Mouse (Mus musculus): ENCODE measurements at regions not wholly inside any gene's neighbourhood (a gene's known extent, or its start where the extent isn't known, plus 50 kb on each side); places are given as distances from the start of the nearest gene placed in this dataset.

DNA sequence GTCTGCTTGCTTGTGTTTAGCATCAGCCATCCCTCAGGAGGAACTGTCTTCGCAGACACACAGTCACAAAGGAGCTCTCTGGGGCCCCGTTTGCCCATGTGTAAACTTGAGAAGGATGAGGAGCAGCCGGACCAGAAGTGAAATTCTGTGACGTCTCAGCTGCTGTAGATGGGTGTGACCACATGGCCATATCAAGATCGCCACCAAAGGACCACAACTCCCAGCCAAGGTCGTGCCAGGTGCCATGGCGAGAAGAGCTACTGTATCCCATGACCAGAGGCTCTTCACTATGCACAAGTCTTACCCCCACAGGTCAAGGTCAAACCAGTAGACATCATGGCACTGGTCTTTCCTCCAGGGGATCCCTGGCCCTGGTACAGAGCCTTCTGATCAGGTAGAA lies 64.9 kb upstream of the Gpc1 start:
- TF ChIP-seq NANOG (IDR thresholded peaks at IDR 0.05; ENCODE audit: borderline replicate concordance, low read length): no peak
- no peak for TF ChIP-seq POU5F1 (IDR thresholded peaks at IDR 0.05; ENCODE audit: borderline replicate concordance, low read length)
- TF ChIP-seq CTCF (conservative IDR thresholded peaks at IDR 0.05; ENCODE audit: low read length): no peak
- Histone ChIP-seq H3K4me3 (replicated peaks; ENCODE audit: low read length) (no peak overlapping the region), H3K36me3 (ENCODE audit: insufficient read depth, low read length) (no peaks in the 10 kb centered on the region), H3K4me1 (replicated peaks; ENCODE audit: low read depth, low read length) (no peaks in the 10 kb centered on the region), H3K27me3 (ENCODE audit: insufficient read depth, low read length) (no peaks in the 10 kb centered on the region), H3K9me3 (ENCODE audit: low read length) (no peaks in the 10 kb centered on the region)

DNA sequence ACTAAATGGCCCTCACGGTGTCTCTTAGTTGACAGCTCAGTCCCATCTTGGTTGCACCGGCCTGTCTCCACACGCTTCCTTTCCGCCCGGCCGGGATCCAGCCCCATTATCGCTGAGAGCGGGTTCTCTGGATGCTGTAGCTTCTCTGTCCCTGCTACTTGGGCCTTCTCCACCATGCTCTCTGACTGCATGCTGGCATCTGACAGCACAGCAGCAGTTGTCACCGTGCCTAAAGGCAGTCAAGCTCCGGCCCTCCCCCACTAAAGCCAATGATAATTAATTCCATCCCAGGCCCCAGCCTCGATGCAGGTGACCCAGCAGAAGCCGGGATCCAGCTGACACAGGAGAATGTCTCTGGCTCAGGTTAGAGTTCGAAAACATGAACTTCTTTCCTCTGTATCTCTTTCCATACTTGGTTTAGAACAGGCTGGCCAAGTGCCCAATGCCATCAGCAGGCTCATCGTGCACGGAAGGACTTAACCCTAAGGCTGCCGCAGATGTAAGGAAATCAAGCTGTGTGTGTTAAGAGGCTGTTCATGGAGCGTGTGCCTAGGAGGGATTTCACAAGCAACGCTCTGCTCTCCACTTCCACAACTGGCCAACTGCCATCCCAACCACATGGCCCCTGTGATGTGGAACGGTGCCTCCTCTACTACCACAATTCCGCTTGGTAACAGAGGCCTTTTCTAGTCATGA lies 76.5 kb upstream of the Gpc1 start:
- Histone ChIP-seq H3K9me3 (ENCODE audit: low read length) (no peaks in the 10 kb centered on the region), H3K27me3 (ENCODE audit: insufficient read depth, low read length) (peaks cover 3% of the 10 kb centered on the region), H3K4me1 (replicated peaks; ENCODE audit: low read depth, low read length) (peaks cover 9% of the 10 kb centered on the region), H3K4me3 (replicated peaks; ENCODE audit: low read length) (no peak overlapping the region), H3K36me3 (ENCODE audit: insufficient read depth, low read length) (no peaks in the 10 kb centered on the region)
- no peak for TF ChIP-seq CTCF (conservative IDR thresholded peaks at IDR 0.05; ENCODE audit: low read length)
- TF ChIP-seq POU5F1 (IDR thresholded peaks at IDR 0.05; ENCODE audit: borderline replicate concordance, low read length): no peak
- no peak for TF ChIP-seq NANOG (IDR thresholded peaks at IDR 0.05; ENCODE audit: borderline replicate concordance, low read length)

DNA sequence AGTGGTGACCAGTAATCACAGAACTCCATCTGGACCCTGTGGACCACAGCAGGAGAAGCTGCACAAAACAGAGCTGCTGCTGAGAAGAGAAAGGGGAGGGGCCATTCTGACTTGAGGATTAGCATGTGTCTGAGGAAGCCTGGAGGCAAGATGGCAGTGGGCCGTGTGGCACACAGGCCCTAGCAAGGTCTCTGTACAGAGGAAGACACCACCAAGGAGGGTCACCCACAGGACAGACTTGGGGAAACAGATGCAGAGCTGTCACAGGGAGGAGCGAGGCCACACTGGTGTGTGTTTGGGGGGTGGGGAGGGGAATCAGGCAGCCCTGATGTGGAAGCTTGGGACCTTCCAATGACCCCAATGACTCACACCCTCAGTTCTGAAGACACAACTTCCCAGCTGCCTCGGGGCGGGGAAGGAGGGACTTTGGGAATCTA lies 79.7 kb upstream of the Gpc1 start:
- H3K4me3 ChIP-seq (replicated peaks; ENCODE audit: low read length): no peak overlapping the region
- TF ChIP-seq POU5F1 (IDR thresholded peaks at IDR 0.05; ENCODE audit: borderline replicate concordance, low read length) (no peak), CTCF (conservative IDR thresholded peaks at IDR 0.05; ENCODE audit: low read length) (no peak), NANOG (IDR thresholded peaks at IDR 0.05; ENCODE audit: borderline replicate concordance, low read length) (no peak)
- H3K36me3 ChIP-seq (ENCODE audit: insufficient read depth, low read length): no peaks in the 10 kb centered on the region
- H3K27me3 ChIP-seq (ENCODE audit: insufficient read depth, low read length): peaks cover 3% of the 10 kb centered on the region
- peaks cover 9% of the 10 kb centered on the region for H3K4me1 ChIP-seq (replicated peaks; ENCODE audit: low read depth, low read length)
- H3K9me3 ChIP-seq (ENCODE audit: low read length): no peaks in the 10 kb centered on the region

DNA sequence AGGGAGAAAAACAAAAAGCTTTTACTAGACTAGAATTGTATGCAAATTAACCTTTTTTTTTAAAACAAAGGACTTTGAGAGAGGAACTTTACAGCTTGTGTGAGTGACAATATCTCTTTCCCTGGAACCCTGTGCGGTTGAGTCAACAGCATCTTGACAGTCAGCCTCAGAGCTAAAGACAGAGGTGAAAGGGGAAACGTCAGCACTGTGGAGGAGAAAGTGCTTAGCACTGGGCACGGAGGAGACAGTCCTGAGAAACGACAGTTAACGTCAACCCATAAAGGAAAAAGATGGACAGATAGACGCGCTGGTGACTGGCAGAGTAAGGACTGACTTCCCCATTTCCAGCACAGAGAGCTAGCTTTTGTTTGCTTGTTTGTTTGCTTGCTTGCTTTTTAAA lies 82.0 kb upstream of the Gpc1 start:
- Histone ChIP-seq H3K27me3 (ENCODE audit: insufficient read depth, low read length) (peaks cover 3% of the 10 kb centered on the region), H3K9me3 (ENCODE audit: low read length) (no peaks in the 10 kb centered on the region), H3K4me1 (replicated peaks; ENCODE audit: low read depth, low read length) (peaks cover 9% of the 10 kb centered on the region), H3K36me3 (ENCODE audit: insufficient read depth, low read length) (no peaks in the 10 kb centered on the region), H3K4me3 (replicated peaks; ENCODE audit: low read length) (no peak overlapping the region)
- no peak for TF ChIP-seq CTCF (conservative IDR thresholded peaks at IDR 0.05; ENCODE audit: low read length)
- no peak for TF ChIP-seq NANOG (IDR thresholded peaks at IDR 0.05; ENCODE audit: borderline replicate concordance, low read length)
- TF ChIP-seq POU5F1 (IDR thresholded peaks at IDR 0.05; ENCODE audit: borderline replicate concordance, low read length): no peak

DNA sequence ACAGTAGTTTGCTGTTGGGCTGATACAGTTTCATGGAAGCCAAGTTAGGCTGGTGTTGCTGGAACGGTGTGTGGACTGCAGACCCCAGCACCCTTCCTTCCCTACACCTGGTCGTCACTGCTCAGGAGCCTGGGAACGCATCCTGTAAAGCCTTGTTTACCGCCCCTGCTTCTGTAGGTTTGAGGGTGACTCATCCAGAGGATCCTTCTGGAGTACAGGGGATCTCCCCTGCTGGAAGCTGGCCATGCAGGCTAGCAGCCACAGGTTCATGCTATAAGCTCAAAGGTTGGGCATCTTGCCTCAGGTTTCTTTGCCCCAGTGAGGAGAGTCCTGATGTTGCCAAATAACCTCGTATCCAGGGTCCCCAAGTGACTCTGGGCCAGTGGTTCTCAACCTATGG lies 86.2 kb upstream of the Gpc1 start:
- Histone ChIP-seq H3K9me3 (ENCODE audit: low read length) (no peaks in the 10 kb centered on the region), H3K4me1 (replicated peaks; ENCODE audit: low read depth, low read length) (no peaks in the 10 kb centered on the region), H3K36me3 (ENCODE audit: insufficient read depth, low read length) (no peaks in the 10 kb centered on the region), H3K27me3 (ENCODE audit: insufficient read depth, low read length) (peaks cover 5% of the 10 kb centered on the region), H3K4me3 (replicated peaks; ENCODE audit: low read length) (no peak overlapping the region)
- no peak for TF ChIP-seq POU5F1 (IDR thresholded peaks at IDR 0.05; ENCODE audit: borderline replicate concordance, low read length)

DNA sequence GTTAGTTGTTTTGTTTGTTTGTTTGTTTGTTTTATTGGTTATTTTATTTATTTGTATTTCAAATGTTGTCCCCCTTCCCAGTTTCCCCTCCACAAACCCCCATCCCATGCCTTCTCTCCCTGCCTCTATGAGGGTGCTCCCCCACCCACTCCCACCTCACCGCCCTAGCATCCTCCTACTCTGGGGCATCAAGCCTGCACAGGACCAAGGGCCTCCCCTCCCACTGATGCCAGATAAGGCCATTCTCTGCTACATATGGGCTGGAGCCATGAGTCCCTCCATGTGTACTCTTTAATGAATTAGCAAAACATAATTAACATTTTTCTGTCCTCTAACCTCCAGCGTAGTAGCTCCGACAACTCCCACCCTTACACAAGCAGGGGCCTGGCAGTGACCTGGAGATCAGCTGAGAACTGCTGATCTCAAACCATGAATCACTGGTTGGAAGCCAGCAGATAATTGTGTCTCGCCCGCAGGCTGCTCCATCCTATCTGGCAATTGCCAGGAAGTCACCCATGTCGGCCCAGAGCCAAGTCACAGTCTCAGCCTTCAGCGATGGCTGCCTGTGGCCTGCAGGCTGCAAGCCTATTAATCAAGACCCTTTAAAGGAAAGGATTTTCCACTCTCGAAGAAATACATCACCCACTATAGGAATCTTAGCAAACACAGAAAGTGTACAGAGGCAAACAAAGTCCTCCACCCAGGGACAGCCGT lies 86.8 kb upstream of the Gpc1 start:
- peaks cover 9% of the 10 kb centered on the region for H3K27me3 ChIP-seq (ENCODE audit: insufficient read depth, low read length)
- TF ChIP-seq CTCF (conservative IDR thresholded peaks at IDR 0.05; ENCODE audit: low read length) (no peak), NANOG (IDR thresholded peaks at IDR 0.05; ENCODE audit: borderline replicate concordance, low read length) (no peak), POU5F1 (IDR thresholded peaks at IDR 0.05; ENCODE audit: borderline replicate concordance, low read length) (no peak)
- no peak overlapping the region for H3K4me3 ChIP-seq (replicated peaks; ENCODE audit: low read length)
- H3K36me3 ChIP-seq (ENCODE audit: insufficient read depth, low read length): no peaks in the 10 kb centered on the region
- no peaks in the 10 kb centered on the region for H3K9me3 ChIP-seq (ENCODE audit: low read length)
- H3K4me1 ChIP-seq (replicated peaks; ENCODE audit: low read depth, low read length): no peaks in the 10 kb centered on the region

DNA sequence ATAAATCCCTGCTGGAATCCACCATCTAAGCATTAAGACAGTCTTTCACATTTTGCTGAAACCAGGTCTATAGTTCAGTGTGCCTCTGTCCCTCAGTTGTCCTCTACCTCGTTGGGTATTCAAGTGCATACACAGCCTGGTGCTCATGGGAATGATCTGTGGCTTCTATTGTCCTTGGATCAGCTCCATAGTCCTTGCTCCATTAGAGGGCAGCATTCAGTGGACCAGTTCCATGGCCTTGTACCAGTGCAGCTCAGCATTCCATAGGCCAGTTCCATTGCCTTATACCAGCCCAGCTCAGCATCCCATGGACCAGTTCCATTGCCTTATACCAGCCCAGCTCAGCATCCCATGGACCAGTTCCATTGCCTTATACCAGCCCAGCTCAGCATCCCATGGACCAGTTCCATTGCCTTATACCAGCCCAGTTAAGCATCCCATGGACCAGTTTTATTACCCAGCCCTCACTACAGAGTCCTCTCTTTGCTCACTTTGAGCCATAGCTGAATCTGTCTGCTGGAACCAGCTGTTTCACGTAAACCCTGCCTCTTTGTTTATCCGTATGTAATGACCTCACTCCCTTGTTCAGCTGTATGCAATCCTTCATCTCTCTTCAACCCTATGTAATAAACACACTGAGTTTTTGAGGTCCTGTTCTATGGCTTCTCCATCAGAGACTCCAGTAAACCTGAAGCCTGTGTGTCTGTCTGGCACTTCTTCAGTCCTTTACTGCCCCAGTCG lies 88.4 kb upstream of the Gpc1 start:
- H3K4me3 ChIP-seq (replicated peaks; ENCODE audit: low read length): no peak overlapping the region
- H3K4me1 ChIP-seq (replicated peaks; ENCODE audit: low read depth, low read length): peaks cover under 1% of the 10 kb centered on the region
- TF ChIP-seq POU5F1 (IDR thresholded peaks at IDR 0.05; ENCODE audit: borderline replicate concordance, low read length) (no peak), NANOG (IDR thresholded peaks at IDR 0.05; ENCODE audit: borderline replicate concordance, low read length) (no peak), CTCF (conservative IDR thresholded peaks at IDR 0.05; ENCODE audit: low read length) (no peak)
- H3K27me3 ChIP-seq (ENCODE audit: insufficient read depth, low read length): peaks cover 21% of the 10 kb centered on the region
- no peaks in the 10 kb centered on the region for H3K36me3 ChIP-seq (ENCODE audit: insufficient read depth, low read length)
- H3K9me3 ChIP-seq (ENCODE audit: low read length): no peaks in the 10 kb centered on the region

DNA sequence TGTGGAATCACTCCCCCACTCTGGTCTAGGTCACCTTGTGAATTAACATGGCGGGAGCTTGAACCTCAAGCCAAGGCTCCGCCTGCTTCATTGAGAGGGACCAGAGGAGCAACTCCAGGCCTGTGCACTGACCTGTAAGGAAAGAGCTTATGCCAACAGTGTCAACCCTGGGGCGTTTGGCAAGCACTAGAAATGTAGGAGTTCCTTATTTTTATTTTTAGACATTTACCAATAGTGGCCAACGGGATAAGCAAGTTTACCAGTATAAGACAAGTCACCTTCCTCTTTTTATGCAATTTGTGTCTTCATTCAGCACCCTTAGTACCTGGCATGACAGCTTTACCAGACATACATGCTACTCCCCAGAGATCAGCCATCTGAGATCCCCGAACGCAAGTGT lies 89.1 kb upstream of the Gpc1 start:
- no peak for TF ChIP-seq CTCF (conservative IDR thresholded peaks at IDR 0.05; ENCODE audit: low read length)
- no peak for TF ChIP-seq POU5F1 (IDR thresholded peaks at IDR 0.05; ENCODE audit: borderline replicate concordance, low read length)
- TF ChIP-seq NANOG (IDR thresholded peaks at IDR 0.05; ENCODE audit: borderline replicate concordance, low read length): no peak
- no peaks in the 10 kb centered on the region for H3K36me3 ChIP-seq (ENCODE audit: insufficient read depth, low read length)
- no peak overlapping the region for H3K4me3 ChIP-seq (replicated peaks; ENCODE audit: low read length)

More for the DNA sequence above, 89.1 kb upstream of the Gpc1 start:
- Histone ChIP-seq H3K9me3 (ENCODE audit: low read length) (0 out of 2 replicates have a peak, but pooled peaks cover under 1% of the 10 kb centered on the region), H3K27me3 (ENCODE audit: insufficient read depth, low read length) (peaks cover 21% of the 10 kb centered on the region), H3K4me1 (replicated peaks; ENCODE audit: low read depth, low read length) (peaks cover 8% of the 10 kb centered on the region)
